Mouse (Mus musculus) forebrain, embryonic 13.5 days (tissue): ENCODE results near the gene Sdc3. TPM values are rescaled to one million over a fixed set of nuclear protein-coding genes. Genes with fewer than 3 reads are reported as not detected.

ENCODE experiments used
- ATAC-seq: fragments of 200-750 bp; cut with Nextera tagmentation; 2 replicates; pipeline ENCODE4 v1.8.0; 2017
- H3K27ac ChIP-seq: fragments of 300-500 bp; sonication (generic); 2 replicates; pipeline ENCODE4 v1.5.1; 2015; ENCODE audit warnings: inconsistent platforms, mild to moderate bottlenecking, moderate library complexity
- H3K27me3 ChIP-seq: fragments of 300-500 bp; sonication (generic); 2 replicates; pipeline ENCODE4 v1.6.1; 2015; ENCODE audit warnings: mild to moderate bottlenecking, inconsistent platforms
- H3K36me3 ChIP-seq: fragments of 300-500 bp; sonication (generic); 2 replicates; pipeline ENCODE4 v1.6.1; 2015; ENCODE audit warnings: mild to moderate bottlenecking, inconsistent platforms; ENCODE audit not compliant: poor library complexity, severe bottlenecking
- H3K4me1 ChIP-seq: fragments of 300-500 bp; sonication (generic); 2 replicates; pipeline ENCODE4 v1.6.1; 2015; ENCODE audit warnings: inconsistent platforms
- H3K4me2 ChIP-seq: fragments of 300-500 bp; sonication (generic); 2 replicates; pipeline ENCODE4 v1.6.1; 2015; ENCODE audit warnings: inconsistent platforms, mild to moderate bottlenecking, moderate library complexity
- H3K4me3 ChIP-seq: fragments of 300-500 bp; sonication (generic); 2 replicates; pipeline ENCODE4 v1.5.1; 2015; ENCODE audit warnings: mild to moderate bottlenecking, inconsistent platforms
- H3K9ac ChIP-seq: fragments of 300-500 bp; sonication (generic); 2 replicates; pipeline ENCODE4 v1.6.1; 2015; ENCODE audit warnings: mild to moderate bottlenecking, inconsistent platforms
- H3K9me3 ChIP-seq: fragments of 300-500 bp; sonication (generic); replicated peaks from 2 replicates; pipeline ENCODE4 v1.6.1; 2016; ENCODE audit warnings: inconsistent platforms
- WGBS: fragments of 180-500 bp; shearing (Covaris S2); methylation state at CpG from one replicate; pipeline ENCODE4 v1.1.7; 2015; 5-methylcytosine and 5-hydroxymethylcytosine counted together
- polyA plus RNA-seq: library from polyadenylated mRNA; unstranded; fragments of >200 nt; fragmentation: Nextera tagmentation; extraction: Ambion mirVana; gene quantifications from 2 replicates; pipeline ENCODE4 v1.2.1, GENCODE M21; 2015

Sdc3 gene
- polyA plus RNA-seq, 1 experiment from 2014 or later, result 36.1 TPM

GRCm38 (mm10) chr4:130766926-130767325, 25.4 kb upstream of the Sdc3 start:
- Histone ChIP-seq H3K36me3 (peaks cover 94% of the 10 kb centered on the region), H3K9ac (no peak overlapping the region)
- no peak for ATAC-seq

GRCm38 (mm10) chr4:130773899-130774298, 18.4 kb upstream of the Sdc3 start:
- Histone ChIP-seq H3K9ac (no peak overlapping the region), H3K36me3 (peaks cover 92% of the 10 kb centered on the region), H3K4me3 (no peak overlapping the region), H3K27me3 (no peaks in the 10 kb centered on the region), H3K9me3 (no peaks in the 10 kb centered on the region), H3K27ac (no peak overlapping the region), H3K4me2 (no peak overlapping the region), H3K4me1 (peaks cover 11% of the 10 kb centered on the region)
- ATAC-seq, result no peak
- 86% methylated on average over 4 of the region's 4 CpGs for WGBS

More at GRCm38 (mm10) chr4:130766926-130767325, 25.4 kb upstream of the Sdc3 start:
- Histone ChIP-seq H3K27ac (no peak overlapping the region), H3K4me1 (no peaks in the 10 kb centered on the region; the same call in 1 of the 2 replicates), H3K27me3 (no peaks in the 10 kb centered on the region), H3K4me2 (no peak overlapping the region), H3K4me3 (no peak overlapping the region), H3K9me3 (no peaks in the 10 kb centered on the region)
- 92% methylated on average over 4 of the region's 4 CpGs for WGBS

GRCm38 (mm10) chr4:130774822-130775221, 17.5 kb upstream of the Sdc3 start:
- no peak for ATAC-seq
- Histone ChIP-seq H3K27ac (no peak overlapping the region), H3K27me3 (no peaks in the 10 kb centered on the region), H3K4me3 (no peak overlapping the region), H3K4me1 (peaks cover 11% of the 10 kb centered on the region), H3K9ac (no peak overlapping the region), H3K4me2 (no peak overlapping the region), H3K36me3 (peaks cover 94% of the 10 kb centered on the region), H3K9me3 (no peaks in the 10 kb centered on the region)
- WGBS, result 95% methylated on average over 4 of the region's 4 CpGs

DNA sequence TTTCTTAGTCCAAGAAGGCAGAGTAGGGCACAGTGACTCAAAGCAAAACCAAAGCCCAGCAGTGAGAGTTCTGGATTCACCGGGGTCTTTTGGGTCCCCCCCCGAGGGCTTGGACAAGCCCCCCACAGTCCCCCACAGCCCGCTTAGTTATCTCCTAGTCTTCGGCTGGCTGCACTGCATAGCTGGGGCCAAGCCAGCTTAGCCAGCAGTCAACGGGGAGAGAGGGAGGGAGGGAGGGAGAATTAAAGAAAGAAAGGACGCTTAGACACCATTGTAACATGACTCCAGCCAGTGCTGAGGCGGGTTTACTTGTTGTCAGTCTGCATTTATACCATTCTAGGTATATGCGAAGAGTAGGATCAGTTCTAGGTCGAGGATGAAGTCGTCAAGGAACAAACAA, 14.7 kb upstream of the Sdc3 start:
- H3K27ac ChIP-seq, result peak overlapping the region; percentile 14; the same call in 1 of the 2 replicates
- no peaks in the 10 kb centered on the region for H3K9me3 ChIP-seq
- no peaks in the 10 kb centered on the region for H3K27me3 ChIP-seq
- no peak overlapping the region for H3K9ac ChIP-seq
- peaks cover 11% of the 10 kb centered on the region for H3K4me1 ChIP-seq
- peaks cover 94% of the 10 kb centered on the region for H3K36me3 ChIP-seq
- no peak for ATAC-seq
- WGBS, result 54% methylated on average over 9 of the region's 10 CpGs
- H3K4me2 ChIP-seq, result no peak overlapping the region
- no peak overlapping the region for H3K4me3 ChIP-seq

DNA sequence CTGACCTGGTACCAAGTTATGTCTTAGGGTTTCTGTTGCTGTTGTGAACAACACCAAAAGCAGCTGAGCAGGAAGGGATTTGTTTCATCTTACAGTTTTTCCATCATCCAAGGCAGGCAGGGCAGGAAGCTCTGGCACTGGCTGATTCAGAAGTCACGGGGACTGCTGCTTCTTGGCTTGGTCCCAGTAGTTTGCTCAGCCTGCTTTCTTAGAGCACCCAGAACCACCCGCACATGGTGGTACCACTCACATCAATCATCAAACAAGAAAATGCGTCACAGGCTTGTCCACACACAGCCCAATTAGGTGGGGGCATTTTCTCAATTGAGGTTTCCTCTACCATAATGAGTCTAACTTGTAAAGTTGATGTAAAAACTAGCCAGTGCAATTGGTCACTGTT, 13.3 kb upstream of the Sdc3 start:
- Histone ChIP-seq H3K36me3 (peaks cover 84% of the 10 kb centered on the region), H3K27ac (no peak overlapping the region), H3K9me3 (no peaks in the 10 kb centered on the region), H3K27me3 (no peaks in the 10 kb centered on the region), H3K4me2 (no peak overlapping the region), H3K9ac (no peak overlapping the region), H3K4me1 (peaks cover 11% of the 10 kb centered on the region), H3K4me3 (no peak overlapping the region)
- 77% methylated on average over 3 of the region's 3 CpGs for WGBS
- no peak for ATAC-seq

- Histone ChIP-seq H3K4me3 (no peak overlapping the region), H3K9ac (no peak overlapping the region), H3K4me1 (no peaks in the 10 kb centered on the region), H3K4me2 (no peak overlapping the region), H3K27ac (peak overlapping the region; percentile 19; the same call in 1 of the 2 replicates), H3K9me3 (no peaks in the 10 kb centered on the region), H3K36me3 (peaks cover 52% of the 10 kb centered on the region), H3K27me3 (no peaks in the 10 kb centered on the region)
- ATAC-seq, result no peak
- WGBS, result 88% methylated on average over 2 of the region's 2 CpGs
Observed at GRCm38 (mm10) chr4:130782492-130782891, 9.8 kb upstream of the Sdc3 start.

DNA sequence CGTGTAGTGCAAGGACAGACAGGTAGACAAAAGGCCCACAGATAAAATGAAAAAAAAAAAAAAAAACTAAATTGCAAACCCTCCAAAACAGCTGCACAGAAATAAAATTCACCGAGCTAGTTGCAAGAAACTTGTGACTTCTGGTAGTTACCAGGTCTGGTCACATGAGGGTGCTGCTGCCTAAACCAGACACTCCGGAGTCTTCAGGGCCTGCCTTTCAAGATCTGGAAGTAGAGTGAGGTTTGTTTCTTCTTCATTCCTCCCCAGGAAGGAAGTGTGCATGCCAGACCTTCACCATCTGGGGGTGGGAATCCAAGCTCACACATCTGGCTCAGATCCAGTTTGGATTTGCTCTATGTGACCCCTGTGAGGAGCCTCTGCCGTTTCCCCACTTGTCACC, 7.6 kb upstream of the Sdc3 start:
- Histone ChIP-seq H3K4me1 (no peaks in the 10 kb centered on the region), H3K9me3 (no peaks in the 10 kb centered on the region), H3K36me3 (peaks cover 30% of the 10 kb centered on the region), H3K9ac (no peak overlapping the region), H3K4me2 (no peak overlapping the region), H3K4me3 (no peak overlapping the region), H3K27ac (no peak overlapping the region), H3K27me3 (no peaks in the 10 kb centered on the region)
- no peak for ATAC-seq
- WGBS, result 33% methylated on average over 4 of the region's 4 CpGs

DNA sequence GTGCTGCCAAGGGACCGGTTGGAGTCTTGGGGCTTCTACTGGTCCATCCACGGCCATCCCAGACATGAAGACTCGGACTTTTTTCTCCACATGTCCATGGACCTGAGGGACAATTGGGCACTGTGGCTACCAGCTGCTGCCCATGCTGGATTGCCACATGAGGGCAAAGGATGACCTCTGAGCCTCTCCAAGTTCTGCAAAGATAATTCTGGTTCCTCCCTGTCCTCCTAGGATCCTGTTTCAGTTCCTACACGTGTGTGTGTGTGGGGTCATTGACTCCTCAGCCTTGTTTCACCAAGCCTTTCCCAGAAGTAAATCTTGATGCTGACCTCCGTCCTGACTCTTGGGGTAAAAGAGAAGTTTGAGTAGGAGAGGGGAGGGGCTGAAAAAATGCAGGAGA, 4.8 kb upstream of the Sdc3 start:
- Histone ChIP-seq H3K4me1 (peaks cover 6% of the 10 kb centered on the region; the same call in 1 of the 2 replicates), H3K9ac (no peak overlapping the region), H3K27ac (no peak overlapping the region), H3K4me3 (no peak overlapping the region), H3K36me3 (peaks cover 5% of the 10 kb centered on the region; the same call in 1 of the 2 replicates), H3K27me3 (peaks cover 17% of the 10 kb centered on the region), H3K9me3 (no peaks in the 10 kb centered on the region), H3K4me2 (no peak overlapping the region)
- 82% methylated on average over 5 of the region's 5 CpGs for WGBS
- ATAC-seq, result no peak

GRCm38 (mm10) chr4:130790180-130790579, 2.2 kb upstream of the Sdc3 start:
- Histone ChIP-seq H3K4me3 (no peak overlapping the region), H3K27me3 (peaks cover 25% of the 10 kb centered on the region), H3K27ac (no peak overlapping the region), H3K36me3 (no peaks in the 10 kb centered on the region), H3K9me3 (no peaks in the 10 kb centered on the region), H3K4me1 (peaks cover 26% of the 10 kb centered on the region), H3K9ac (no peak overlapping the region), H3K4me2 (no peak overlapping the region)
- 19% methylated on average over 6 of the region's 6 CpGs for WGBS
- ATAC-seq, result peak; percentile 40; the same call in 1 of the 2 replicates

GRCm38 (mm10) chr4:130791811-130792375, 444 bp upstream of the Sdc3 start:
- Histone ChIP-seq H3K4me2 (peak overlapping the region; percentile 92), H3K4me3 (peak overlapping the region; percentile 87), H3K4me1 (peaks cover 36% of the 10 kb centered on the region), H3K9me3 (no peaks in the 10 kb centered on the region), H3K9ac (peak overlapping the region; percentile 96), H3K36me3 (no peaks in the 10 kb centered on the region), H3K27me3 (peaks cover 29% of the 10 kb centered on the region), H3K27ac (peak overlapping the region; percentile 81)
- peak; percentile 50 for ATAC-seq
- WGBS, result 3% methylated on average over 19 of the region's 19 CpGs

DNA sequence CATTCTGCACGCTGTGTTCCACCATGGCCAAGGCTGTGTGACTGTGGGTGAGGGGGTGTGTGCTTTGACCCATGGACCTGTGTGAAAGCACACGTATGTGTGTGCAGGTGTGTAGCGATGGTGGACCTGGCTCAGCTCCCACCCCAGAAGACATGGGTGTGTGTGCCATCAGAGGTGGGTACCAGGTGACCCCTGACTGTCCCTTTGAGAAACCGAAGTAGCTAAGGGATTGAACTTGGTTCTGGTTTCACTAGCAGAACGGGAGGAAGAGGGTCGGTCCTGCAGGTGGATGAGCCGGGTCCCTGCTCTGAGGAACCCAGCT, 804 bp downstream of the Sdc3 start:
- 51% methylated on average over 7 of the region's 7 CpGs for WGBS
- H3K36me3 ChIP-seq, result no peaks in the 10 kb centered on the region

GRCm38 (mm10) chr4:130794771-130795170, 2.4 kb downstream of the Sdc3 start:
- Histone ChIP-seq H3K4me3 (peak overlapping the region; percentile 12), H3K27me3 (peaks cover 29% of the 10 kb centered on the region), H3K4me1 (peaks cover 65% of the 10 kb centered on the region), H3K9ac (no peak overlapping the region), H3K9me3 (no peaks in the 10 kb centered on the region), H3K27ac (no peak overlapping the region), H3K4me2 (peak overlapping the region; percentile 46), H3K36me3 (no peaks in the 10 kb centered on the region)
- 62% methylated on average over 4 of the region's 4 CpGs for WGBS
- ATAC-seq, result no peak

More for the DNA sequence above, 804 bp downstream of the Sdc3 start:
- peak overlapping the region; percentile 81; the same call in 1 of the 2 replicates for H3K27ac ChIP-seq
- peak overlapping the region; percentile 87 for H3K4me3 ChIP-seq
- peak overlapping the region; percentile 96 for H3K9ac ChIP-seq
- ATAC-seq, result peak; percentile 55; the same call in 1 of the 2 replicates
- H3K9me3 ChIP-seq, result no peaks in the 10 kb centered on the region
- peak overlapping the region; percentile 92 for H3K4me2 ChIP-seq
- peaks cover 29% of the 10 kb centered on the region for H3K27me3 ChIP-seq
- H3K4me1 ChIP-seq, result peaks cover 48% of the 10 kb centered on the region

GRCm38 (mm10) chr4:130795970-130796369, 3.6 kb downstream of the Sdc3 start:
- H3K4me1 ChIP-seq, result peaks cover 65% of the 10 kb centered on the region
- H3K27me3 ChIP-seq, result peaks cover 24% of the 10 kb centered on the region

More at GRCm38 (mm10) chr4:130795970-130796369, 3.6 kb downstream of the Sdc3 start:
- Histone ChIP-seq H3K36me3 (no peaks in the 10 kb centered on the region), H3K4me2 (no peak overlapping the region), H3K27ac (no peak overlapping the region), H3K4me3 (no peak overlapping the region), H3K9ac (no peak overlapping the region), H3K9me3 (no peaks in the 10 kb centered on the region)
- 91% methylated on average over 6 of the region's 6 CpGs for WGBS
- ATAC-seq, result no peak
